Mouse (Mus musculus) forebrain, embryonic 13.5 days (tissue): ENCODE data around the gene Arhgap15. TPM values are rescaled to one million over a fixed set of nuclear protein-coding genes. Genes with fewer than 3 reads are reported as not detected.

Source experiments
- ATAC-seq: fragments of 200-750 bp; cut with Nextera tagmentation; 2 replicates; pipeline ENCODE4 v1.8.0; 2017
- H3K27ac ChIP-seq: fragments of 300-500 bp; sonication (generic); 2 replicates; pipeline ENCODE4 v1.5.1; 2015; ENCODE audit warnings: inconsistent platforms, mild to moderate bottlenecking, moderate library complexity
- H3K27me3 ChIP-seq: fragments of 300-500 bp; sonication (generic); 2 replicates; pipeline ENCODE4 v1.6.1; 2015; ENCODE audit warnings: mild to moderate bottlenecking, inconsistent platforms
- H3K36me3 ChIP-seq: fragments of 300-500 bp; sonication (generic); 2 replicates; pipeline ENCODE4 v1.6.1; 2015; ENCODE audit warnings: mild to moderate bottlenecking, inconsistent platforms; ENCODE audit not compliant: poor library complexity, severe bottlenecking
- H3K4me1 ChIP-seq: fragments of 300-500 bp; sonication (generic); 2 replicates; pipeline ENCODE4 v1.6.1; 2015; ENCODE audit warnings: inconsistent platforms
- H3K4me2 ChIP-seq: fragments of 300-500 bp; sonication (generic); 2 replicates; pipeline ENCODE4 v1.6.1; 2015; ENCODE audit warnings: inconsistent platforms, mild to moderate bottlenecking, moderate library complexity
- H3K4me3 ChIP-seq: fragments of 300-500 bp; sonication (generic); 2 replicates; pipeline ENCODE4 v1.5.1; 2015; ENCODE audit warnings: mild to moderate bottlenecking, inconsistent platforms
- H3K9ac ChIP-seq: fragments of 300-500 bp; sonication (generic); 2 replicates; pipeline ENCODE4 v1.6.1; 2015; ENCODE audit warnings: mild to moderate bottlenecking, inconsistent platforms
- H3K9me3 ChIP-seq: fragments of 300-500 bp; sonication (generic); replicated peaks from 2 replicates; pipeline ENCODE4 v1.6.1; 2016; ENCODE audit warnings: inconsistent platforms
- WGBS: fragments of 180-500 bp; shearing (Covaris S2); methylation state at CpG from one replicate; pipeline ENCODE4 v1.1.7; 2015; 5-methylcytosine and 5-hydroxymethylcytosine counted together
- polyA plus RNA-seq: library from polyadenylated mRNA; unstranded; fragments of >200 nt; fragmentation: Nextera tagmentation; extraction: Ambion mirVana; gene quantifications from 2 replicates; pipeline ENCODE4 v1.2.1, GENCODE M21; 2015

Arhgap15 gene
- polyA plus RNA-seq, 1 experiment from 2014 or later: 0.68 TPM

DNA sequence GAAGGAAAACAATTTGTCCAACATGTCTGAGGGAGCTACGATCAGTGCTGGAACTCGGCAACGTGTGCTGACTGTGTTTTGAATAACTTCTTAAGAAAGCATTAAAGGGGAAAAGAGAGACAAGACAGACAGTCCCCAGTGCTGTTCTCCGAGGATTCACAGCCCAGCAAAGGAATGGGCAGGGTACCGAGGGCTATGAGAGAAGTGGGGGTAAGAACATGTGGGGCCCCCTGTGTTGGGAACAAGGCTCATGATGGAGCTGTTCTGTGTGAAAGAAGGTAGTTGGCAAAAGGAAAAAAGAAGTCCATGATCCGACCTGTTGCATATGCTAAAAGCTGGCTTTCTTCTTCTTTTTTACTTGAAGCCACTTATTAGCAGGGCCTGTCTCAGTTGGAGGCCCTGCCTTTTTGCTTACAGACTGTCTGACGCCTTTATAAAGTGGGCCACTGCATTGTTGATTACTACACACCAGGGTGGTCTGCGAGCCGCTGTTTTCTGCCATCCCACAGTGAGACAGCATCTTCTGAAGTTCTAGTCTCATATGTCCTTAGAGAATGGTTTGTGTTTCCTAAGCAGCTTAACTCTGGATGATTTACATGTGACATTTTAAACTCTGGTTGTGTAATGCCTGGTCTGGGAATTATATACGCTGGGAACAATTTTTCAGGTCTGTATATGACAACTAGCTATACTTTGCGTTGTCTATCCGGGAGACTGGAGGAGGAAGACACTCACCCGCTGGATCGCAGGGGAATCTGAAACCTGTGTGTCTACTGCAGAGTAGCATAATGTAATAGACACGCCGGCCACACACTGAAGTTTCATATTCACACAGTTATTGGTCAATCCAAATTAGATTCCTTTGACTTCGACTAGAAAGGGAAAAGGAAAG, 523.1 kb downstream of the Arhgap15 start:
- Histone ChIP-seq H3K4me1 (peaks cover 10% of the 10 kb centered on the region), H3K36me3 (no peaks in the 10 kb centered on the region), H3K4me3 (no peak overlapping the region), H3K4me2 (no peak overlapping the region), H3K9me3 (no peaks in the 10 kb centered on the region), H3K27me3 (0 out of 2 replicates have a peak, but pooled peaks cover 2% of the 10 kb centered on the region), H3K9ac (no peak overlapping the region), H3K27ac (no peak overlapping the region)
- peak; percentile 57; the same call in 1 of the 2 replicates for ATAC-seq
- 32% methylated on average over 17 of the region's 17 CpGs for WGBS

DNA sequence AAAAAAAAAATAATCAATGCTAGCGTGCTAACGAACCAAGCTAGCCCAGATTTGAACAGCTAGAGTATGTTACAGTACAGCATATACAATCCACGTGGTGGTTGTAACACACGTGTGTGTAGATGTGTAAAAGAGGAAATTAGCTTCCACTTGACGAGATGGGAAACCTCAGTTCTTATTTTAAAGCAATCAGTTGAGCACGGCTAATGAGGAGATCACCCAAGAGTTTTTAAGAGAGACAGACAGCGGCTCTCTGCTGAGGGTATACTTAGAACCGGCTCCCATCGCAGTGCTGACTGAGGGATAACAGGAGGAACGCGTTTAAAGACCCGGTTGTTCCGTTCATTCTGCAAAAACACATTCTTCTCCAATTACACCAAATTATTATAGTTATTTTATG, 524.0 kb downstream of the Arhgap15 start:
- no peak overlapping the region for H3K4me3 ChIP-seq
- H3K4me2 ChIP-seq: no peak overlapping the region
- no peaks in the 10 kb centered on the region for H3K36me3 ChIP-seq
- 23% methylated on average over 13 of the region's 13 CpGs for WGBS
- no peak overlapping the region for H3K9ac ChIP-seq
- H3K27ac ChIP-seq: no peak overlapping the region
- 0 out of 2 replicates have a peak, but pooled peaks cover 2% of the 10 kb centered on the region for H3K27me3 ChIP-seq
- H3K9me3 ChIP-seq: no peaks in the 10 kb centered on the region
- H3K4me1 ChIP-seq: peaks cover 10% of the 10 kb centered on the region
- ATAC-seq: peak; percentile 30; the same call in 1 of the 2 replicates

DNA sequence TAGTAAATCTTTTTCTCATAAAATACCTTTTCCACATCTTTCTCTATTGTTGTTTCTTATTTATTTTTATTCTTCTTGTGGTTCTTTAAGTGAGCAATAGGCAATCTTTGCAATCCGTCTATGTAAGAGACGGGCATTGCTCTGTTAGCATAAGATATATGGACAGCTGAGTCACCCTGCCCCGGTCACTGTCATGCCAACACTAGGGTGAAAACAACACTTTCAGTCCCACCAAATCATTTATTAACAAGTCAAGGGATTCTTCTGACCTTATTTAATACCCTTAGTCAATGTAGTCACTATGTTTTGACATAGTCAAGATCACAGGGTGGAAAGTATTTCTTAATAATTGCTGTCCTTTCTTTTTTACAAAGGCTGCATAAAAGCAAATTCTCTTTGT, 525.8 kb downstream of the Arhgap15 start:
- Histone ChIP-seq H3K27me3 (0 out of 2 replicates have a peak, but pooled peaks cover 2% of the 10 kb centered on the region), H3K4me3 (no peak overlapping the region), H3K4me2 (no peak overlapping the region), H3K9ac (no peak overlapping the region), H3K36me3 (no peaks in the 10 kb centered on the region), H3K4me1 (peaks cover 10% of the 10 kb centered on the region), H3K27ac (no peak overlapping the region), H3K9me3 (no peaks in the 10 kb centered on the region)
- 82% methylated on average over 3 of the region's 3 CpGs for WGBS
- ATAC-seq: no peak

DNA sequence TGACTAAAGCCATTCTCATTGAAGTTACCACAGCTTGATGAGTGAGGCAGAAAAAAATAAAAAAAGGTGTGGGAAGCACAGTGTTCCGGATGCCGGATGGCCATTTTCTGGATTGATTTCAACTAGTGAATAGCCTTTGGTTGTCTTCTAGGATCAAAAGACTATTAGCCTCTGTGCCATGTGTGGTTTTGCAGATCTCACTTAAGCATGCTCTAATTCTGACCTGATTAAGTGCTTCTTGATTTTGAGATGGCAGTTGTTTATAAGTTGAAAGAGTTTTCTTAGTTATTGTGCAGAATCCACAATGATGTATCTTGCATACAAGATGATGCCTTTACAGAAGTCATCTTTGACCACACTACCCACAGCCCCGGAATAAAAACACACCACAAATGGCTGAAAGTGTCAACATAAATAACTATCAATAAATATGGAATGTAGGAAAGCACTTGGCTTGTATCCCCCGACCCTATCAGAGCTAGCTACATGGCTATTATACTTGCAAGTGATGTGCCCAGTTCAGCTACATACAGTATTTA, 537.6 kb downstream of the Arhgap15 start:
- Histone ChIP-seq H3K4me2 (no peak overlapping the region), H3K36me3 (no peaks in the 10 kb centered on the region), H3K4me1 (no peaks in the 10 kb centered on the region), H3K9me3 (no peaks in the 10 kb centered on the region; the same call in 1 of the 2 replicates), H3K27me3 (no peaks in the 10 kb centered on the region), H3K9ac (no peak overlapping the region), H3K4me3 (no peak overlapping the region), H3K27ac (no peak overlapping the region)
- WGBS: 91% methylated on average over 4 of the region's 4 CpGs
- no peak for ATAC-seq

DNA sequence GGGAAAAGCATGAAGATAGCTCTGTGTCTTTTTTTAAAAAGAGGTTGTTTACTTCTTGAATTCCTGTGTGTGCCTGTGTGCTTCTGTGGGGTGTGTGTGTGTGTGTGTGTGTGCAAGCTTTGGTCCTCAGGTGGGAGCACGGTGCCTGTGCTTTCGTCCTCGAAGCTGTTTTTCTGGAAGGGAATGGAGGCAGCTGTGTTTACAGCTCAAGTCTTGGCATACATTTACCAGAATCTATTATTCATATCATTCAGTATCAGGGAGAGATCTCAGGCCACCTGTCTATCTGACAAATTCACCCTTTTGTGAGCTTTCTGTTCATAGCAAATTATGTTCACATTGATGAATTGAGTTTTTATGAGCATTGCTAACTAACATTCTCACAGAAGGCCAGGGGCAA, 550.5 kb downstream of the Arhgap15 start:
- 36% methylated on average over 3 of the region's 3 CpGs for WGBS
- Histone ChIP-seq H3K36me3 (no peaks in the 10 kb centered on the region), H3K9ac (no peak overlapping the region), H3K4me1 (peaks cover 10% of the 10 kb centered on the region), H3K27ac (peak overlapping the region; percentile 48), H3K4me3 (no peak overlapping the region), H3K4me2 (no peak overlapping the region), H3K9me3 (no peaks in the 10 kb centered on the region), H3K27me3 (no peaks in the 10 kb centered on the region)
- peak; percentile 84 for ATAC-seq

DNA sequence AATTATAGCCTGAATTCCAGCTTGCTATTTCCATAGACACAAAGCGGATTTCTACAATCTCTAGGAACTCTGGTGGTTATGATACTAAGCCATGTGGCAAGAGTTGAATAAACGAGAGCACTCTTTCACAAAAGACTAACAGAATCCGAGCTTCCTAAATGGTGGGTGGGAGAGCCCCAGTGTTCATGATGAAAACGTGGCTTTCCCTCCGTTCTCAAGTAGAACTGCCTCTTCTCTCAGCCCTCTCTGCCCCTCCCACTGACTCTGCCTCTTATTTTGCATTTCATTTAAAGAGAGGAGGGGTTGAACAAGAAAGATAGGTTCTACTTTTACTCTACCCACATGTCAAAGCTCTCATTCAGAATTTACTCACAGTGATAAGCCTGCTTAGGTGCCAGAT, 551.3 kb downstream of the Arhgap15 start:
- ATAC-seq: peak; percentile 63
- H3K4me2 ChIP-seq: no peak overlapping the region
- no peak overlapping the region for H3K9ac ChIP-seq
- H3K9me3 ChIP-seq: no peaks in the 10 kb centered on the region
- H3K4me1 ChIP-seq: peaks cover 17% of the 10 kb centered on the region
- peak overlapping the region; percentile 86 for H3K27ac ChIP-seq
- H3K27me3 ChIP-seq: no peaks in the 10 kb centered on the region
- no peak overlapping the region for H3K4me3 ChIP-seq
- H3K36me3 ChIP-seq: no peaks in the 10 kb centered on the region
- WGBS: 27% methylated on average over 5 of the region's 5 CpGs

DNA sequence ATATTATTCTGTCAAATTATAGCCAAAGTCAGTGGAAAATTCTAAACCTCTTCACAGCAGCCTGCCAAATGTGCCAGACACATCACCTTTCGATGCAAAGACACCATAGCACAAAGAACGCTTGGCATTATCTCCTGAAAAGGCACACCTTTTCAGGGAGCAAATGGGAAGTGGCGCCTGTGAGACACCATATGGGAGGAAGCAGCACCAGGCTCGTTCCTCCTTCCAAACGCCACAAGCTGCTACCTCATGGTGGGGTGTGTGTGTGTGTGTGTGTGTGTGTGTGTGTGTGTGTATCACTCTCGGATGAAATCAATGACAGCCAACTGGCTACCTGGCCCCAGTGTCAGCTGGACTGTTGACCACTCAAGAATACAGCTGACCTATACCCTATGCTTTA, 551.8 kb downstream of the Arhgap15 start:
- no peak overlapping the region for H3K4me2 ChIP-seq
- no peak overlapping the region for H3K4me3 ChIP-seq
- peaks cover 23% of the 10 kb centered on the region for H3K4me1 ChIP-seq
- H3K27me3 ChIP-seq: no peaks in the 10 kb centered on the region
- no peaks in the 10 kb centered on the region for H3K9me3 ChIP-seq
- WGBS: 59% methylated on average over 6 of the region's 6 CpGs
- peak overlapping the region; percentile 86 for H3K27ac ChIP-seq
- peak; percentile 46 for ATAC-seq
- no peaks in the 10 kb centered on the region for H3K36me3 ChIP-seq
- no peak overlapping the region for H3K9ac ChIP-seq

DNA sequence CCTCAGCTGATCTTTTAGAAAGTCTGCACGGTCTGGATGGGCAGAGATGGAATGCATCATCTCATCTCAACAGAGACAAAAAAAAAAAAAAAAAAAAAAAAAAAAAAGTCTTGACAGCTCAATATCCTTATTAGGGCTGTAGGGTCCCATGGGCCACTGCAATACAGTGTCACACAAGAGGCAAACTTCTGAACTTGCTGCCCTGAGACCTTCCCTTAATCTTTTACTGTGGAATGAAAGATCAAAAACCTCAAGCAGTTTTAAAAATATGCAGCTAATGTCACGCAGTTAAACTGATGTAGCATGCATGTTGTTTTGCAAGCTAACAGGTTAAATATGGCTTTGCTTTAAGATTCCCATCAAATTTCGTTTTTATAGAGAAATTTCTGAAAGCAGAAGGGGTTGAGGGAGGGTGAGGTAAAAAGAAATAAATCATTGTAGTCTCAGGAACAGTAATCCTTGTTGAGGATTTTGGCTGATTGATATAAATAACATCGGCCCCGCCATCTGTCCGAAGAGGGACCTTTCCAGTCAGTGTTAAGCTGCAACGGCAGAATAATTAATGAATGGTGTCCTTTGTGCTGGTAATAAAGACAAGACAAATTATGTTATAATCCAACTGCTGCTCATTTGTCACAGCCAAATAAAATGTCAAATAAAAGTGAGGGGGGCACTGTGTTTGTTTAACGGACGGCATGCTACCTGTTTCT, 555.8 kb downstream of the Arhgap15 start:
- 21% methylated on average over 9 of the region's 9 CpGs for WGBS
- Histone ChIP-seq H3K9ac (no peak overlapping the region), H3K27me3 (no peaks in the 10 kb centered on the region), H3K9me3 (no peaks in the 10 kb centered on the region), H3K36me3 (no peaks in the 10 kb centered on the region), H3K27ac (peak overlapping the region; percentile 81), H3K4me2 (peak overlapping the region; percentile 33), H3K4me3 (no peak overlapping the region), H3K4me1 (peaks cover 25% of the 10 kb centered on the region)
- ATAC-seq: peak; percentile 65

DNA sequence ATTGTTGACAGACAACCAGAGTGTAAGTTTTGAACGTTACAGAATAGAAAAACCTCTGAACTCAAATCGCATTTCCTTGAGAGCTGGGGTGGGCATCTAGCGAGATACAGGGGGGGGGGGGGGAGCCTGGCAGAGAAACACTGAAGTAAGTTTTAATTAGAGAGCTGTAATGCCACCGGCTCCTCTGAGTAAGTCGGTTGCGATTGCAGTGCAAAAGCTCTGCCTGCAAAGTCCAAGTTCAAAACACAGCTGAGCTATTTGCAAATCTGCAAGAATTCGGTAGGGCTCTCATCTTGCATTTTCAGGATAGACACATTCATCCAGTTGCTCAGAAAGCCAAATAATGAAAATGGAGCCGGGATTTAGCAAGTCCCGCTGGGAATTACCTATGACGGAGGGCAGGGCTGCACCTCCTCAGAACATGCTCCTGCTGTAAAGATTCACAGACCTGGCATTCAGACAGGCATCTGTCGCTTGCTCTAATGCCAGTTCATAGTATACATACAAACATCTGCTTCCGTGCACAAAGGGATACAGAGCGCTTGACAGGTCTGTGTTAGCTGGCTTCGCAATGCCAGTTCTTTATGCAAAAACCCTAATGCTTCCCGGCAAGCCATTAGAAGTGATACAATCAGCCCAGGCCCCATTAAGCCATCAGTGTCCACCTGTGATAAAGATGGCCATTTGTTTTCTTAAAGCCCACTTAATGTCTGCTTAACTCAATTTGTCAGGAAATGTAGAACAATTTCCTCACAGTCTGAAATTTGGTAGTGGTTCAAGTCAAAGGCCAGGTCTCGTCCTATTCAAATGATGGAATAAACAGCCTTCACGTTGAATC, 556.6 kb downstream of the Arhgap15 start:
- H3K27me3 ChIP-seq: no peaks in the 10 kb centered on the region
- no peaks in the 10 kb centered on the region for H3K36me3 ChIP-seq
- ATAC-seq: peak; percentile 70
- no peaks in the 10 kb centered on the region for H3K9me3 ChIP-seq
- H3K9ac ChIP-seq: no peak overlapping the region
- peaks cover 25% of the 10 kb centered on the region for H3K4me1 ChIP-seq
- WGBS: 29% methylated on average over 17 of the region's 17 CpGs
- peak overlapping the region; percentile 81 for H3K27ac ChIP-seq
- no peak overlapping the region; the same call in 1 of the 2 replicates for H3K4me3 ChIP-seq
- peak overlapping the region; percentile 33 for H3K4me2 ChIP-seq

DNA sequence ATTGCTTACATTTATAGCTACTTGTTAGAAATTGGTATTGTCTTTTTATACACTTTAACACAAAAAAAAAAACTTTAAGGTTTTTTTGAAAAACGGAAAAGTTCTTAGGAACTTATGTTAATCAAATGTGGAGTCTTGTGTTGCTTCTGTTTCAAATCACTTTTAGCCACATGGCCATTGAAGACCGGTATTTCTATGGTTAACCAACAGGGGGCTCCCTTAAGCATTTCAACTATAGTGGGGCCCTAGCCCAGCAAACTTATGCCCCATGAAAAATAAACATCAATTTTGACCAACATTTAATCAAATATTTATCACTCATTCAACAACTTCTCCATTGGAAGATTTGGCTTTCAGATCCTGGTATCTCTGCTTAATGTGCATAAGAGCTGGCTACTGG, 557.5 kb downstream of the Arhgap15 start:
- Histone ChIP-seq H3K27ac (no peak overlapping the region), H3K4me3 (no peak overlapping the region), H3K27me3 (no peaks in the 10 kb centered on the region), H3K9me3 (no peaks in the 10 kb centered on the region), H3K4me2 (no peak overlapping the region), H3K36me3 (no peaks in the 10 kb centered on the region), H3K9ac (no peak overlapping the region), H3K4me1 (peaks cover 29% of the 10 kb centered on the region)
- WGBS: 52% methylated on average over 2 of the region's 2 CpGs
- ATAC-seq: no peak

DNA sequence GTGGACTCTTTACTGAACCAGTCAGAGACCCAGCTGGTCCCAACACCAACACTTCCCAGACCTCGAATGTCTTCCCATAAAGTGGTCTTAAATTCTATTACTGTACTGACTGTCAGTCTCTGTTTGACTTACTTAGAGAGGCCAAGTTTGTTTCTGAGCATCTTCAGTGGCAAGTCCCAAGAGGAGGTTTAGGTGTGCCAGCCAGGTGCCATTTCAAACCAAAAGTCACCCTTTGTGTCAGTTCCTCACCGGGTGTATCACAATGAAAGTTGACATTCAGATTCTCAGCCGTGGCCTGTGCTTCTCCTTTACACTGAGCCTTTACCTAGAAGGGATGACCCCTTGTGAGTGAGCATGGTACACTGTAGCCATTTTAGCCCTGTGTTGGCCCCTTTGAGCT, 560.5 kb downstream of the Arhgap15 start:
- Histone ChIP-seq H3K4me1 (peaks cover 32% of the 10 kb centered on the region), H3K9ac (no peak overlapping the region), H3K36me3 (no peaks in the 10 kb centered on the region), H3K4me2 (no peak overlapping the region), H3K27me3 (no peaks in the 10 kb centered on the region), H3K27ac (peak overlapping the region; percentile 51; the same call in 1 of the 2 replicates), H3K4me3 (no peak overlapping the region), H3K9me3 (no peaks in the 10 kb centered on the region)
- ATAC-seq: no peak
- 92% methylated on average over 3 of the region's 3 CpGs for WGBS
